Mouse (Mus musculus): ENCODE data around the gene Gm27235. TPM values are rescaled to one million over a fixed set of nuclear protein-coding genes. Genes with fewer than 3 reads are reported as not detected.
"Not testable (repeated sequence)": the region's sequence is repeated elsewhere in the genome, so short reads cannot be mapped to it uniquely, and the experiment has no call there.

Gene Gm27235
- total RNA-seq (2021) = not detected
- long read RNA-seq, experiment 1 = 0 reads
- long read RNA-seq, experiment 2 = 0 reads

- intact Hi-C loops (cut with DNase I; ENCODE audit: low total_unique reads) = no loop called here
- no peak for DNase-seq
These were observed at the start of gene Gm27235, which contains the start of gene D730048I06Rik for GRCm38 (mm10) chr9:35790001-35790400. Gm27235 (minus strand) TSS chr9:35790101. D730048I06Rik (minus strand) TSS chr9:35790112.

- intact Hi-C loops (cut with DNase I; ENCODE audit: low total_unique reads); DNase-seq: not testable (repeated sequence)
These were observed 28.0 kb upstream of the Gm27235 start for GRCm38 (mm10) chr9:35817881-35818280.

GRCm38 (mm10) chr9:35798146-35798545 lies 8.2 kb upstream of the Gm27235 start:
- intact Hi-C loops (cut with DNase I; ENCODE audit: low total_unique reads) = no loop called here
- no peak for DNase-seq

GRCm38 (mm10) chr9:35778009-35778408 lies 11.9 kb downstream of the Gm27235 start, which contains the start of gene Gm17727:
Gm17727 (minus strand) TSS chr9:35778109.
- intact Hi-C loops (cut with DNase I; ENCODE audit: low total_unique reads) = no loop called here
- DNase-seq = no peak

GRCm38 (mm10) chr9:35756843-35757242 lies 33.1 kb downstream of the Gm27235 start:
- intact Hi-C loops (cut with DNase I; ENCODE audit: low total_unique reads) = no loop called here
- no peak for DNase-seq

- intact Hi-C loops (cut with DNase I; ENCODE audit: low total_unique reads) = no loop called here
- DNase-seq = no peak
These were observed 49.2 kb downstream of the Gm27235 start, which contains the start of gene Gm17677 for GRCm38 (mm10) chr9:35740749-35741148. Gm17677 (plus strand) TSS chr9:35741049.

Other genes with a start within 250 kb of the Gm27235 start
- under 1 TPM in 1 of 2 experiments, not detected in 1; 0.06 TPM for gene Ddx25, start 231.6 kb downstream of the Gm27235 start, total RNA-seq (2021)
- gene Pus3, start 231.5 kb downstream of the Gm27235 start, total RNA-seq (2021) = 10 to 100 TPM in 1 of 2 experiments, 1 to 10 TPM in 1; 8.7 to 10.6 TPM
- under 1 TPM in 1 of 2 experiments, not detected in 1; 0.09 TPM for gene Pate2, start 219.8 kb downstream of the Gm27235 start, total RNA-seq (2021)
- gene Hyls1, start 219.7 kb downstream of the Gm27235 start, total RNA-seq (2021) = 1 to 10 TPM; 1.1 to 1.5 TPM
- not detected for gene Pate4, start 178.2 kb downstream of the Gm27235 start, total RNA-seq (2021)
- not detected for gene Pate3, start 141.9 kb downstream of the Gm27235 start, total RNA-seq (2021)
- gene Pate1, start 102.7 kb downstream of the Gm27235 start, total RNA-seq (2021) = not detected
- not detected for gene Gm17677, start 49.1 kb downstream of the Gm27235 start, total RNA-seq (2021)
- not detected for gene Gm17727, start 12.0 kb downstream of the Gm27235 start, total RNA-seq (2021)
- gene D730048I06Rik, start within 50 bp of the Gm27235 start, total RNA-seq (2021) = not detected
- gene 9230110F15Rik, start 54.0 kb upstream of the Gm27235 start, total RNA-seq (2021) = not detected
- not detected for gene 9230113P08Rik, start 118.3 kb upstream of the Gm27235 start, total RNA-seq (2021)